ENCODE assay signal across 12 mouse cellular contexts in the genomic region with DNA sequence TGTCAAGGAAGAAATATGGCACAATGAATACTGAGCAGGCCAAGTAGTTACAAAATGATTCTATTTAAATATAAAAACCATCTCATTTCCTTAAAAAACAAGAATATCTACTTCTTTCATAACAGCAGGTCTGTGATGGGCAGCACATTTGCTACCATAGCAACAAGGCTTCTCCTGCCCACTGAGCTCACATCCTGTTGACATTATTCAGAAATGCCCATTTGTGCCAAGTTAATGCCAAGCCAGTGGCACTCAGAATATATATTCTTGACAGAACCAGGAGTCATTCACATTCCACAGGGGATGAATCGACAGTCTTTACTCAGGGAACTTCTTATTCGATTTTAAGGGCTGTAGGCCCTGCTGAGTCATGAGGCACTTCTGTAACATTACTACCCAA.
A peak's percentile ranks its signal among the peaks of the same experiment; 100 is the strongest.
DNase-seq lines count a peak whose midpoint lies in the region; ATAC-seq and TF ChIP-seq lines count a peak whose summit lies in the region.
"Had no signal": no experiment of that assay in that cellular context is flagged by ENCODE, and none has a peak within 500 bp of the region (broad histone marks: within the 10 kb centered on the region; RNA-seq: fewer than 3 reads in every experiment).

No protein-coding gene starts in this region.

- POLR2A ChIA-PET in Patski (lab: Charles Lee), result no interaction called here

- CTCF ChIA-PET in Patski (lab: Charles Lee), result interaction anchor here (1.7 kb wide), 1 partner anchor 13 kb away, joined by 8 read pairs; no protein-coding TSS in a partner anchor

- peak; percentile 51 for ATAC-seq in Patski
- peak; percentile 79 for ATAC-seq in common myeloid progenitor, adult 5-6 weeks (replicated peaks; ENCODE audit: low read depth, poor library complexity, severe bottlenecking)
- peak; percentile 63 for ATAC-seq in megakaryocyte progenitor cell, adult 5-6 weeks (replicated peaks; ENCODE audit: poor library complexity)
- ATAC-seq: intestine, embryonic 16.5 days; midbrain, embryonic 15.5 days had no signal

- DNase-seq in layer of hippocampus, adult 9-11 months, result peak; percentile 65
- no peak for DNase-seq in layer of hippocampus, postnatal 10 days (ENCODE audit: low spot score in 2 of 2)
- no peak for DNase-seq in Patski (ENCODE audit: low read depth, low spot score)
- no peak for DNase-seq in testis, postnatal 10 days (ENCODE audit: low spot score)
- no peak for DNase-seq in testis, postnatal 14 days (ENCODE audit: low spot score)
- DNase-seq: cerebellum, postnatal 25 days; gastrocnemius, postnatal 10 days had no signal

- no peak for TF ChIP-seq CTCF in Patski (IDR thresholded peaks at IDR 0.05)

- in situ Hi-C loops in Patski (cut with MboI; ENCODE audit: low pct_unique_long_range_greater_than_20kb), result no loop called here

- no peaks in the 10 kb centered on the region for H3K27me3 ChIP-seq in Patski
- H3K27me3 ChIP-seq: limb, embryonic 12.5 days; midbrain, embryonic 15.5 days had no signal
